Mouse (Mus musculus): ENCODE measurements around the gene Pcnx3.
"Not testable (repeated sequence)": the region's sequence is repeated elsewhere in the genome, so short reads cannot be mapped to it uniquely, and the experiment has no call there.

The Pcnx3 gene

GRCm38 (mm10) chr19:5713255-5713654 lies 24.5 kb upstream of the Pcnx3 start:
- no peak for DNase-seq (ENCODE audit: extremely low spot score, low read depth, low spot score)

GRCm38 (mm10) chr19:5711907-5712460 lies 23.3 kb upstream of the Pcnx3 start:
- DNase-seq (ENCODE audit: extremely low spot score, low read depth, low spot score) = no peak

- DNase-seq (ENCODE audit: extremely low spot score, low read depth, low spot score) = no peak
These were observed 22.5 kb upstream of the Pcnx3 start for GRCm38 (mm10) chr19:5711218-5711617.

- no peak for DNase-seq (ENCODE audit: extremely low spot score, low read depth, low spot score)
These were observed 21.9 kb upstream of the Pcnx3 start for GRCm38 (mm10) chr19:5710581-5710980.

GRCm38 (mm10) chr19:5710068-5710467 lies 21.4 kb upstream of the Pcnx3 start:
- DNase-seq (ENCODE audit: extremely low spot score, low read depth, low spot score) = no peak

- no peak for DNase-seq (ENCODE audit: extremely low spot score, low read depth, low spot score)
These were observed 16.3 kb upstream of the Pcnx3 start for GRCm38 (mm10) chr19:5704801-5705571.

- DNase-seq (ENCODE audit: extremely low spot score, low read depth, low spot score) = no peak
These were observed 15.6 kb upstream of the Pcnx3 start, which contains the start of gene Kcnk7 for GRCm38 (mm10) chr19:5704163-5704800. Gene Kcnk7 (plus strand): TSS chr19:5704367.

- no peak for DNase-seq (ENCODE audit: extremely low spot score, low read depth, low spot score)
These were observed 7.2 kb upstream of the Pcnx3 start for GRCm38 (mm10) chr19:5695849-5696462.

GRCm38 (mm10) chr19:5693801-5694200 lies 5.1 kb upstream of the Pcnx3 start:
- no peak for DNase-seq (ENCODE audit: extremely low spot score, low read depth, low spot score)

- DNase-seq (ENCODE audit: extremely low spot score, low read depth, low spot score) = no peak
These were observed 4.2 kb upstream of the Pcnx3 start for GRCm38 (mm10) chr19:5692913-5693396.

GRCm38 (mm10) chr19:5692086-5692912 lies 3.6 kb upstream of the Pcnx3 start:
- no peak for DNase-seq (ENCODE audit: extremely low spot score, low read depth, low spot score)

- DNase-seq (ENCODE audit: extremely low spot score, low read depth, low spot score) = no peak
These were observed 2.9 kb upstream of the Pcnx3 start for GRCm38 (mm10) chr19:5691601-5692000.

- no peak for DNase-seq (ENCODE audit: extremely low spot score, low read depth, low spot score)
These were observed 1.6 kb upstream of the Pcnx3 start for GRCm38 (mm10) chr19:5690343-5690735.

GRCm38 (mm10) chr19:5689565-5690342 lies 1.0 kb upstream of the Pcnx3 start:
- peak; percentile 26 for DNase-seq (ENCODE audit: extremely low spot score, low read depth, low spot score)

- DNase-seq (ENCODE audit: extremely low spot score, low read depth, low spot score) = peak; percentile 16
These were observed 350 bp upstream of the Pcnx3 start for GRCm38 (mm10) chr19:5689088-5689428.

GRCm38 (mm10) chr19:5687738-5688137 lies 970 bp downstream of the Pcnx3 start:
- no peak for DNase-seq (ENCODE audit: extremely low spot score, low read depth, low spot score)

- DNase-seq (ENCODE audit: extremely low spot score, low read depth, low spot score) = not testable (repeated sequence)
These were observed 1.8 kb downstream of the Pcnx3 start for GRCm38 (mm10) chr19:5686954-5687353.

GRCm38 (mm10) chr19:5686437-5686836 lies 2.3 kb downstream of the Pcnx3 start:
- no peak for DNase-seq (ENCODE audit: extremely low spot score, low read depth, low spot score)

- no peak for DNase-seq (ENCODE audit: extremely low spot score, low read depth, low spot score)
These were observed 2.8 kb downstream of the Pcnx3 start for GRCm38 (mm10) chr19:5685861-5686260.

GRCm38 (mm10) chr19:5685431-5685830 lies 3.3 kb downstream of the Pcnx3 start:
- no peak for DNase-seq (ENCODE audit: extremely low spot score, low read depth, low spot score)
